Mouse (Mus musculus): ENCODE results near the gene Galnt7.
A peak's percentile ranks its signal among the peaks of the same experiment; 100 is the strongest.

Gene Galnt7

DNA sequence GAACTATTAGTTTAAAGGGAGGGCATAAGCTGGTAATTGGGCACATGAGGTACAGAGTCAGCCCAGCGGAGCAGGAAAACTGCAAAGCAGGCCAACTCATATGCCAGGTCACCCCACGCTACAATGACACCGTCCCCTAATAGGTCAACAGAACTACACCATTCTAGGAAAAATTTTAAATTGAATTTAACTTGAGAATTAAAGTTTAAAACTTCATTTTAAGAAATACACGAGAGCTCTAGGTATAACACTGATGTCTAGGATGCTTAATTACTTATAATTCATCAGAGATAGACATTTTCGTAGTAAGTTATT is 67.7 kb downstream of the Galnt7 start:
- no peak for DNase-seq (ENCODE audit: low read depth)

GRCm38 (mm10) chr8:57584416-57585127 is 68.3 kb downstream of the Galnt7 start:
- DNase-seq (ENCODE audit: low read depth): no peak

DNA sequence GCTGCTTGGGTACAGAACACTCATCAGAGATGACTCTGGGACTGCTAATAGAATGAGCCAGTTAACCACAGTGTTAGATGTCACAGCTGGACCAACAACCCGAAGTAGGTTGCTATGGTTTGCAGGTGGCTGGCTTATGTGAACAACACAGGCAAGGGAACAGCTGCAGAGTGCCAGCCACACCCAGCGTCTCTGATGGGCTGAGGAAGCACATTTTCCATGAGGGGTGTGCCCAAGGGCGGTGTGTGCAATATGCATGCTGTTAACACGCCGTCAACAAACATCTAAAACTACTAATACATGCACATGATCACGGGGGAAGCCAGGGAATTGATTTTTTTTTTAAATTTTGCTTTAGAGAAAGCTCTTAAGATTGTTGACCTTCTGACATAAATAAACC is 73.0 kb downstream of the Galnt7 start:
- DNase-seq (ENCODE audit: low read depth): no peak

DNA sequence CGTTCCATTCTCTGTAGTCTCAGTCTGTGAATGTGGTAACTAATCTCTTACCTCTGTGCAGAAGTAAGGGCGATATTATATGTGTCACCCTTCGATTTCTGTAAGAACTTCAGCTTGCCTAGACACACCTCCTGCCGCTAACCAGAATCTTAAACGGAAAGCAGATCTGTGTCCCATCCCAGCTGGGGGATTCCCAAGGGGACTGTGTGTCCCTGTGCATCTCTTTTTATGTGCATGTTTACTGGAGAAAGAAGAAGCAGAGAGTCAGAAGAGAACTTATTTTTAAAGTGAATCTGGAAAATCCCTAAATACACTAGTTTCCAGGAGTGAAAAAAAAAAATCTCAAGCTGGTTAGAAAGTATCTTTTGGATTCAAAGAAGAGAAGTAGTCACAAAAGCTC is 75.5 kb downstream of the Galnt7 start:
- no peak for DNase-seq (ENCODE audit: low read depth)

GRCm38 (mm10) chr8:57576238-57576637 is 76.6 kb downstream of the Galnt7 start:
- DNase-seq (ENCODE audit: low read depth): peak; percentile 71

DNA sequence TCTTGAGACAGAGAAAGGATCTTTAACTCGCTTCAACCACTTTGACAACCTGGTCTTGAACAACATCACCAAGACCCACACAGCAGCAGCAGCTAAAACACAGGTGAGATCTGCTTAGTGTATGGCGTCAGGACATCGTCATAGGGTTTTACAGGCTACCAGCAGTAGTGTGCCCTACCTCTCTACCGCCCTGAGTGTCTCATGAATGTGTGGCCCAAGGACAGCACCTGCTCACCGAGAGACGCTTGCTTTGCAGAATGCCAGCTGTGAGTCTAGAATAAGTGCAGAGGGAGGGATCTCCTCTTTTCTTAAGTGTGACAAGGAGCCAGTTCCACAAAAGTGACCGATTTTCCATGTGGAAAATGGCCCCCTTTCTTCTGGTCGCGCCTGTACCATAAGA is 77.5 kb downstream of the Galnt7 start:
- DNase-seq (ENCODE audit: low read depth): no peak

DNA sequence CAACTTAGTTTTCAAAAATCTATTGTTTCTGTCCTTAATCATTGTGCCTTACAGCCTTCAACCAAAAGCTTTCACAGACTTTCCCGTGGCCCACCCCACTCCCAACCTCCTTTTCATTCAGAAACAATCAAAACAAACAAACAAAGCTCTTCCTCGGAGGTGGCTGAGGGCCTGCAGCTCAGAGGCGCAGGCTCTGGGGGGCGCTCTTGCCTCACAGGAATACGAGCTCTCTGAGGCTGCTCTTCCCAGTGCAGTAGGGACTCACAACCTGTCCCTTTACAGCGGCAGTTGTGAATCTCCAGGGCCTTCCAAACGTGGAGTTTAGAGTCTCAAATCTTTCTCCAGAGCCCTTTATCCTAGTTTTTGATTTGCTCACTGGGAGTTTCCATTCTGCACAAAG is 78.4 kb downstream of the Galnt7 start:
- DNase-seq (ENCODE audit: low read depth): no peak

DNA sequence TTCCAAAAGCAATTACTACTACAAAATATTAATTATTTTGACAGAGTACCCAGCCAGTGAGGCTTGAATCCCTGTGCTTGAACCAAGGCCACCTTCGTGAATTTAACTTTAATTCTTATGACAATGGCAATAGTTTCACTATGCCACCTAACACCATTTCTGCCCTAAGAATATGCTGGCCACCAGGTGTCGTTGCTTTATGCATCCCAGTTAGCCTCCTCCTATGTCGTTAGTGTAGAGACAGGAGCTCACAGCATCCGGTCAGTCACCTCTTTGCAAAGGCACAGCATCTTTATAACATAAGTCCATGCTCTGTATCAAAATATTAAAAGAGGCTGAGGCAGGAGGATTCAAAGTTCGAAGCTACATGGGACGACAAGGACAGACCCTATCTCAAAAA is 79.0 kb downstream of the Galnt7 start:
- DNase-seq (ENCODE audit: low read depth): no peak

GRCm38 (mm10) chr8:57569886-57570285 is 82.9 kb downstream of the Galnt7 start:
- no peak for DNase-seq (ENCODE audit: low read depth)

DNA sequence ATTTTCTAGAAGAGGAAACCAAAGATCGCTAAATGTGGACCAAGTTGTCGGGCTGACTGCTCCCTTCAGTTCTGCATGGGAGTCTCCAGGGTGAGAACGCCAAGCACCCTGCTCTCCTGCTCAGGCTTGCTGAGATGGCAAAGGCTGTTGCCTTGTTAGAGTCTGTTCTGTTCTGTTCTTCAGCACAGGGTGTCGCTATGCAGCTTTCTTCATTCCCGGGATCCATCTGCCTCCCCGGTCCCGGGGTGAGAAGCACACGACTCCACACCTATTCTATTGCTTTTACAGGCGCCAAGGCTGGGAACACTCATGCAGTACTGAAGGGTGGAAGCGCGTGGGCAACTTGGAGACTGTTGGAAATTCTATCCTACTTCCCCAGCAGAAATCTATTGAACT is 83.4 kb downstream of the Galnt7 start:
- DNase-seq (ENCODE audit: low read depth): no peak

- no peak for DNase-seq (ENCODE audit: low read depth)
These were observed 84.0 kb downstream of the Galnt7 start for GRCm38 (mm10) chr8:57568633-57569399.

GRCm38 (mm10) chr8:57567998-57568397 is 84.8 kb downstream of the Galnt7 start:
- no peak for DNase-seq (ENCODE audit: low read depth)

GRCm38 (mm10) chr8:57565039-57565438 is 87.8 kb downstream of the Galnt7 start:
- no peak for DNase-seq (ENCODE audit: low read depth)

DNA sequence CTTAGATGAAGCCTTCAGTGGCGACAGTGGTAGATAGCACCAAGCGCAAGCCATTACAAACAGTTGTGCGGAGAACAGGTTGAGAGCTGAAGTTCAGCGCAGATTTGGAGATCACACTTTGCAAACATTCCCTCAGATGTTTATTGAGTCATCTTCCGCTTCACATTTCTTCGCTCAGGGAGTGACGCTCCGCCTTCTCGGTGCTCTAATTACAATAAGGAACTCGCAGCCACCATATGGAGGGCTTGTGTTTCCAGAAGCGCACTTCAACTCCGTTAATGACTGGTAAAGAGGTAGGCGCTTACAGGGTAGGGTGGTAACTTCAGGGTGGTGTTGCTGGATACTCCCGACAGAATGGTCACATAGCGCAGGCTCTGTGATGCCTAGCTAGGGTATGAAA is 89.1 kb downstream of the Galnt7 start:
- DNase-seq (ENCODE audit: low read depth): no peak

DNA sequence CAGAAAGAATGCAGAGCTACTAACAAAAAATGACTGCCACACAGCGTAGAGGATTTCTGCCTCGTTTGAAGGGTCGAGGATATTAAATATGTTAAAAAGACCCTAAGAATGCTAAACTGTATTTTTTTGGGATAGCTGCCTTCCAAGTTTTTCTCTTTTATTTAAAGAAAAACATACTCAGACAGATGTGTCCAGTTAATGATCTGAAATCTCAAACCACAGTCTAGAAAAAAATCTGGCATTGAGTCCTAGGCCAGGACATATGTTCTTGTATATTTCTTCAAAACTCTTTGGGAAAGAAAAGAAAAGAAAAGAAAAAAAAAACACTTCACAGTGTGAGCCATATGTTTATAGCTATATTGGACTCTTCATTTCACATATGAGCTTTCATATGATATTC is 90.1 kb downstream of the Galnt7 start:
- DNase-seq (ENCODE audit: low read depth): no peak

- DNase-seq (ENCODE audit: low read depth): no peak
These were observed 91.9 kb downstream of the Galnt7 start for GRCm38 (mm10) chr8:57560926-57561325.

GRCm38 (mm10) chr8:57552102-57553032 is 100.5 kb downstream of the Galnt7 start:
- DNase-seq (ENCODE audit: low read depth): no peak

DNA sequence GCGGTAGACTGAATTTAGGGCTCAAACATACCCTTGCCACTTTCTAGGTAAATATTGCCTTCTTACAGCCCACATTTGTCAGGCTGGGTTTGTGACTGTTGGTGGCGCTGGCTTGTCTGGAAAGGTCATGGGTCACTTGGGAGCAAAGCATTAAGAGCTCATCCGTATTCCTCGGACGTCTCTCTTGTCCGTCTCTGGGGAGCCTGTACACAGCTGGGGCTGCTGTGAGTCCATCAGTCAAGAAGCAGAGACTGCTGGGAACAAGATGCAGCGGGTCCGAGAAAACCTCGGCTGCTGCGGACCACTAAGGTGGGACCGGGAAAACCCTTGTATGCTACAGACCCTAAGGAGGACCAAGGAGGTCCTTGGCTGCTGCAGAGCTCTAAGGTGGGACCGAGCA is 105.3 kb downstream of the Galnt7 start:
- DNase-seq (ENCODE audit: low read depth): no peak

DNA sequence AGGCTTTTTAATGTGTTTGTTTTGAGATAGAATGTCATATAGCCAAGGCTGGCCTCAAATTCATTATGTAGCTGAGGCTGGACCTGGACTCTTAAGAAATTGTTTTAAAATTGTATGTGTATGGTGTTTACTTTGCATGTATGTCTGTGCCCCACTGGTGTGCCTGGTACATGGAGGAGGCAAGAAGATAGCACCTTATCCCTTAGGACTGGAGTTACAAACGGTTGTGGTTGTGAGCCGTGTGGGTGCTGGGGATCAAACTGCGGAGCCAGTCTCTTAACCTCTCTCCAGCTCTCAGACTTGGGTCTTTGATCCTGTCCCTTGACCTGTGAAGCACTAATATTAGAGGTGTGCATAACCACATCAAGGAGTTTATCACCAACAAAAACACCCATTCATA is 106.0 kb downstream of the Galnt7 start:
- DNase-seq (ENCODE audit: low read depth): no peak

DNA sequence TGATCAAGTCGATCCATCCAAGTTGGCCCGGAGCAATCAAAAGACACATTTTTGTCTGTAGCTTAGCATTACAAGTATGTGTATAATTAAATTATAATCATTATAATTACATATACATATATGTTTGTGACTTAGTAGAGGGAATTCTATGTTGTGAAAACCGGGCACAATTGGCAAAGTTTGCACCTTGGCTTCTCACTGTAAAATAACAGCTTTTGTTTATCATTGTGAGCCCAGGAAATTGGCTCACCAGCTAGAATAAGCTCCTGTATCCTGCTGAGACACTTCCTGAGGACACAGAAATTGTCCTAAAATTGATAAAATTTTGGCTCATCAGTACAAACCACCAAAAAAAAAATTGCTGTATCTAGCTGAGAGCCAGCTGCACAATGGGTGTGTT is 106.4 kb downstream of the Galnt7 start:
- DNase-seq (ENCODE audit: low read depth): no peak

- no peak for DNase-seq (ENCODE audit: low read depth)
These were observed 111.4 kb downstream of the Galnt7 start for GRCm38 (mm10) chr8:57541405-57541804.

GRCm38 (mm10) chr8:57540951-57541350 is 111.9 kb downstream of the Galnt7 start:
- DNase-seq (ENCODE audit: low read depth): no peak
